Mouse (Mus musculus): Measurements from ENCODE around the gene Ccl7. TPM values are rescaled to one million over a fixed set of nuclear protein-coding genes. Genes with fewer than 3 reads are reported as not detected.
A peak's percentile ranks its signal among the peaks of the same experiment; 100 is the strongest.

Ccl7 gene
- polyA plus RNA-seq, 2 experiments = 0.16 to 0.33 TPM

DNA sequence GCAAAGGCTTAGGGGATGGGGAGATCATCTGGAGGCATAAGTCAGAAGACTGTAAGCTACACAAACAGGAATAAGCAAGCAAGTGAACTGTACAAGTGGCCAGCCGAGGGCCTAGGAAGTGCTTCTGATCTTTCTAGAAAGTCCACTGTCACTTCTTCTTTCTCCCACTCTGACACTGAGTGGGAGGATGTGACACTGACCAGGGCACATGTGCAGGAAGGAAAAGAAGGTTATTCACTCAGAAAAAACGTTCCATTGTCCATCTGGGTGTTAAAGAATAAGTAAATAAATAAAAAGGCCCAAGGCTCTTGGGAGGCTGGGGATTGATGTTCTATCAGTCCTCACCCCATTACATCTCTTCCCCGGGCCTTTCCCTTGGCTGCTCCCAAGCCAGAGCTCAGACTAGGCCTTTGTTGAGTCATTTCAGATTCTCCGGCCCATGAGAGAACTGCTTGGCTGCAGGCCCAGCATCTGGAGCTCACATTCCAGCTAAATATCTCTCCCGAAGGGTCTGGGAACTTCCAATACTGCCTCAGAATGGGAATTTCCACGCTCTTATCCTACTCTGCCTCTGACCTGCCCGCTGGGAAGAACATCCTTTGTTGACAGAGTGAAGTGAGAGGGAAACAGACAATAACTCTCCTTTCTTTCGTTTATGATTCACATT, 12.7 kb upstream of the Ccl7 start:
- no peaks in the 10 kb centered on the region for H3K4me1 ChIP-seq (replicated peaks; ENCODE audit: control insufficient read depth in 2 of 2, insufficient read depth in 2 of 2, low read length in 1 of 2)
- DNase-seq (ENCODE audit: low read depth in 3 of 3, low spot score in 3 of 3) = no peak
- H3K27me3 ChIP-seq (ENCODE audit: control insufficient read depth, insufficient read depth, low read length) = no peaks in the 10 kb centered on the region
- H3K9me3 ChIP-seq (ENCODE audit: control insufficient read depth, low read length) = no peaks in the 10 kb centered on the region
- H3K27ac ChIP-seq = no peak overlapping the region
- ATAC-seq (ENCODE audit: insufficient read depth) = no peak
- TF ChIP-seq CTCF (IDR thresholded peaks at IDR 0.05; ENCODE audit: low read depth) (no peak), EP300 (IDR thresholded peaks at IDR 0.05; ENCODE audit: low read depth) (no peak)
- no peaks in the 10 kb centered on the region for H3K36me3 ChIP-seq (replicated peaks; ENCODE audit: control insufficient read depth, insufficient read depth, low read depth)
- no peak overlapping the region for H3K9ac ChIP-seq (replicated peaks)
- no peak overlapping the region for H3K4me2 ChIP-seq (ENCODE audit: low read depth)
- 42% methylated on average over 8 of the region's 8 CpGs for WGBS (ENCODE audit: insufficient replicate concordance)
- H3K4me3 ChIP-seq (ENCODE audit: insufficient read depth in 1 of 2, low read depth in 2 of 2, low read length in 2 of 2) = no peak overlapping the region

DNA sequence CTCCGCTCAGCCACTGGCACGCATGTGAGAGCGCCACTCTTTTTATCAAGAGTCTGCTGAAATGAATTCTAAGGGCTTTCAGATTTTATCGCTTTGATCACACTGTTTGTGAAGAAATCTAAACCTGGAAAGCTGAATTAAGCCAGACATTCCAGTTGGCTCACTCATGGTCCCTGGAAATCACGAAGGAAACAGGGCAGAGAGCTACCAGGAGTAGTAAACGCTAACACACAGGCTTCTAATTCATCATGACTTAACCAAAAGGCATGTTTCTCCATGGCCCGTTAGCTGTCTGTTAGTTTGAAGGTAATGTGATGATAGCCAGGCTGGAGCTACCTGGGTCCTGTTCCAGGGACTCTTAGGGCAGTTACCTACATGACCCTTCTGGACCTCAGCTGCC, 11.1 kb upstream of the Ccl7 start:
- TF ChIP-seq EP300 (IDR thresholded peaks at IDR 0.05; ENCODE audit: low read depth) = no peak
- no peak for TF ChIP-seq CTCF (IDR thresholded peaks at IDR 0.05; ENCODE audit: low read depth)
- no peaks in the 10 kb centered on the region; a peak in 1 of 4 replicates for H3K4me1 ChIP-seq (replicated peaks; ENCODE audit: control insufficient read depth in 2 of 2, insufficient read depth in 2 of 2, low read length in 1 of 2)
- ATAC-seq (ENCODE audit: insufficient read depth) (no peak), DNase-seq (ENCODE audit: low read depth in 3 of 3, low spot score in 3 of 3) (no peak)
- no peak overlapping the region for H3K27ac ChIP-seq
- no peak overlapping the region for H3K4me3 ChIP-seq (ENCODE audit: insufficient read depth in 1 of 2, low read depth in 2 of 2, low read length in 2 of 2)
- H3K9ac ChIP-seq (replicated peaks) = no peak overlapping the region
- H3K4me2 ChIP-seq (ENCODE audit: low read depth) = no peak overlapping the region
- no peaks in the 10 kb centered on the region for H3K27me3 ChIP-seq (ENCODE audit: control insufficient read depth, insufficient read depth, low read length)
- 60% methylated on average over 7 of the region's 7 CpGs for WGBS (ENCODE audit: insufficient replicate concordance)
- H3K36me3 ChIP-seq (replicated peaks; ENCODE audit: control insufficient read depth, insufficient read depth, low read depth) = no peaks in the 10 kb centered on the region
- no peaks in the 10 kb centered on the region for H3K9me3 ChIP-seq (ENCODE audit: control insufficient read depth, low read length)

DNA sequence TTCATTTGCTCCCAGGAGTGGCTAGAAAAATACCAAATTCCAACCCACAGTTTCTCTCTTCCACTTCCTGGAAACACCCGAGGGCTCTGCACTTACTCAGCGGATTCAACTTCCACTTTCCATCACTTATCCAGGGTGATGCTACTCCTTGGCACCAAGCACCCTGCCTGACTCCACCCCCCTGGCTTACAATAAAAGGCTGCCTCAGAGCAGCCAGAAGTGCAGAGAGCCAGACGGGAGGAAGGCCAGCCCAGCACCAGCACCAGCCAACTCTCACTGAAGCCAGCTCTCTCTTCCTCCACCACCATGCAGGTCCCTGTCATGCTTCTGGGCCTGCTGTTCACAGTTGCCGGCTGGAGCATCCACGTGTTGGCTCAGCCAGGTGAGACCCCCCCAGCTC, 10.2 kb upstream of the Ccl7 start, which contains the start of gene Ccl2:
TSS of gene Ccl2 (plus strand) at position 216 of the 400 bp plus-strand sequence.
- Histone ChIP-seq H3K4me1 (replicated peaks; ENCODE audit: control insufficient read depth in 2 of 2, insufficient read depth in 2 of 2, low read length in 1 of 2) (no peaks in the 10 kb centered on the region; a peak in 1 of 4 replicates), H3K36me3 (replicated peaks; ENCODE audit: control insufficient read depth, insufficient read depth, low read depth) (no peaks in the 10 kb centered on the region), H3K27me3 (ENCODE audit: control insufficient read depth, insufficient read depth, low read length) (no peaks in the 10 kb centered on the region), H3K4me3 (ENCODE audit: insufficient read depth in 1 of 2, low read depth in 2 of 2, low read length in 2 of 2) (no peak within 1 kb of the TSS), H3K9ac (replicated peaks) (no peak within 1 kb of the TSS), H3K9me3 (ENCODE audit: control insufficient read depth, low read length) (no peaks in the 10 kb centered on the region), H3K4me2 (ENCODE audit: low read depth) (no peak within 1 kb of the TSS), H3K27ac (no peak within 1 kb of the TSS)
- ATAC-seq (ENCODE audit: insufficient read depth) (no peak), DNase-seq (ENCODE audit: low read depth in 3 of 3, low spot score in 3 of 3) (no peak)
- TF ChIP-seq EP300 (IDR thresholded peaks at IDR 0.05; ENCODE audit: low read depth) (no peak), CTCF (IDR thresholded peaks at IDR 0.05; ENCODE audit: low read depth) (no peak)
- 20% methylated on average over 5 of the region's 5 CpGs for WGBS (ENCODE audit: insufficient replicate concordance)

DNA sequence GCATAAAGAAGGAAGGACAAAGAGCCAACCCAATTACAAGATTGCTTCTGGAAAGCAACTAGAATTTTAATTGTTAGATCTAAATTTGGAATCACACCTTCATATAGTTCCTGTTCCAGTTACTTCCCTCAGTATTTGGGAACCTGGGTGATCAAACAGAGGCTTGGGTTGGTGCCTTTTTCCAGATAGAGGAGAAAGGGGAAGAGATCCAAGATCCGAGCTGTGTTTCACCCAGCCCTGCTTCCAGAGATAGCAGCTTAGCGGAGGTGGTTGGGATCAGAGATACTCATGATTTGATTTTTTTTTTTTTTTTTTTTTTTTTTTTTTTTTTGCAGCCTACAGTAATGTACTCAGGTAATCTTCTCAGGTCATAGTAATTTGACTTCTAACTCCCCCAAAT, 9.7 kb upstream of the Ccl7 start:
- Histone ChIP-seq H3K27me3 (ENCODE audit: control insufficient read depth, insufficient read depth, low read length) (no peaks in the 10 kb centered on the region), H3K4me1 (replicated peaks; ENCODE audit: control insufficient read depth in 2 of 2, insufficient read depth in 2 of 2, low read length in 1 of 2) (no peaks in the 10 kb centered on the region; a peak in 1 of 4 replicates), H3K9me3 (ENCODE audit: control insufficient read depth, low read length) (no peaks in the 10 kb centered on the region), H3K4me3 (ENCODE audit: insufficient read depth in 1 of 2, low read depth in 2 of 2, low read length in 2 of 2) (no peak overlapping the region), H3K27ac (no peak overlapping the region), H3K9ac (replicated peaks) (no peak overlapping the region), H3K36me3 (replicated peaks; ENCODE audit: control insufficient read depth, insufficient read depth, low read depth) (no peaks in the 10 kb centered on the region), H3K4me2 (ENCODE audit: low read depth) (no peak overlapping the region)
- DNase-seq (ENCODE audit: low read depth in 3 of 3, low spot score in 3 of 3) = no peak
- ATAC-seq (ENCODE audit: insufficient read depth) = no peak
- TF ChIP-seq CTCF (IDR thresholded peaks at IDR 0.05; ENCODE audit: low read depth) = no peak
- TF ChIP-seq EP300 (IDR thresholded peaks at IDR 0.05; ENCODE audit: low read depth) = no peak
- 70% methylated on average over 2 of the region's 2 CpGs for WGBS (ENCODE audit: insufficient replicate concordance)

DNA sequence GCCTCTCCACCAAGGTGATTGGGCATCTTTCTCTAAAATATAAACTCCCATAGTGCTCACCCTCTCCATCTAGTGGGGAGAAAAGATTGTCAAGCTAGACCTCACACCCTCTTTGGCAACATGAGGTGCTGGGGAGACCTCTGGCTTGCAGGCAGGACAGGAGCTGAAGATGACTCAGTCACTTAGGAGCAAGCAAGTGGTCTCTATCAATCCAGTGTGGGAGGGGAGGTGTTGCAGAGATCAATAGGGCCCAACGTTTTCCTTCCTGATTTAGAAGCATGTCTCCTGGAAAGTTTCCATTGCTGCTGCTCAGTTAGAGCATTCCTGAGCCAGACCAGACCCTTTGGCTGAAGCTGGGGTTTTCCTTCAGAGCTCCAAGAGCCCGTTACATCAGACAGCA, 7.0 kb upstream of the Ccl7 start, which contains the start of gene Gm17268:
TSS of gene Gm17268 (minus strand) at position 28 of the 400 bp plus-strand sequence.
- 22% methylated on average over 2 of the region's 2 CpGs for WGBS (ENCODE audit: insufficient replicate concordance)
- Histone ChIP-seq H3K27me3 (ENCODE audit: control insufficient read depth, insufficient read depth, low read length) (no peaks in the 10 kb centered on the region), H3K9ac (replicated peaks) (no peak within 1 kb of the TSS), H3K27ac (no peak within 1 kb of the TSS), H3K9me3 (ENCODE audit: control insufficient read depth, low read length) (no peaks in the 10 kb centered on the region), H3K4me2 (ENCODE audit: low read depth) (no peak within 1 kb of the TSS), H3K4me1 (replicated peaks; ENCODE audit: control insufficient read depth in 2 of 2, insufficient read depth in 2 of 2, low read length in 1 of 2) (no peaks in the 10 kb centered on the region; a peak in 1 of 4 replicates), H3K4me3 (ENCODE audit: insufficient read depth in 1 of 2, low read depth in 2 of 2, low read length in 2 of 2) (no peak within 1 kb of the TSS), H3K36me3 (replicated peaks; ENCODE audit: control insufficient read depth, insufficient read depth, low read depth) (no peaks in the 10 kb centered on the region)
- ATAC-seq (ENCODE audit: insufficient read depth) (no peak), DNase-seq (ENCODE audit: low read depth in 3 of 3, low spot score in 3 of 3) (no peak)
- TF ChIP-seq CTCF (IDR thresholded peaks at IDR 0.05; ENCODE audit: low read depth) = peak; percentile 14; the same call in 1 of the 2 replicates
- no peak for TF ChIP-seq EP300 (IDR thresholded peaks at IDR 0.05; ENCODE audit: low read depth)

Data from liver, embryonic 14.5 days (tissue).